Mouse (Mus musculus) liver, embryonic 11.5 days (tissue): ENCODE measurements at regions not wholly inside any gene's neighbourhood (a gene's known extent, or its start where the extent isn't known, plus 50 kb on each side); places are given as distances from the start of the nearest gene placed in this dataset.
"Not testable (repeated sequence)": the region's sequence is repeated elsewhere in the genome, so short reads cannot be mapped to it uniquely, and the experiment has no call there.

Experiments
- ATAC-seq: fragments of 200-750 bp; cut with Nextera tagmentation; replicated peaks from 2 replicates; pipeline ENCODE4 v1.8.0; 2017; ENCODE audit warnings: moderate number of reproducible peaks, mild to moderate bottlenecking, moderate TSS enrichment, moderate library complexity; ENCODE audit not compliant: low FRiP score
- DNase-seq: peaks from one replicate; pipeline ENCODE4 v3.0.0-alpha.2; 2017; ENCODE audit warnings: low spot score
- H3K27ac ChIP-seq: fragments of 300-500 bp; sonication (generic); 2 replicates; pipeline ENCODE4 v1.5.1; 2014; ENCODE audit warnings: mild to moderate bottlenecking, low read depth, low read length, control low read depth
- H3K27me3 ChIP-seq: fragments of 300-500 bp; sonication (generic); replicated peaks from 2 replicates; pipeline ENCODE4 v1.6.1; 2014; ENCODE audit warnings: low read length, mixed read lengths; ENCODE audit not compliant: control insufficient read depth, insufficient read depth
- H3K36me3 ChIP-seq: fragments of 300-500 bp; sonication (generic); 2 replicates; pipeline ENCODE4 v1.6.1; 2014; ENCODE audit warnings: mild to moderate bottlenecking, low read length, moderate library complexity, mixed read lengths; ENCODE audit not compliant: control insufficient read depth, insufficient read depth
- H3K4me1 ChIP-seq: fragments of 300-500 bp; sonication (generic); replicated peaks from 2 replicates; pipeline ENCODE4 v1.6.1; 2014; ENCODE audit warnings: low read length, mixed read lengths; ENCODE audit not compliant: control insufficient read depth, insufficient read depth
- H3K4me2 ChIP-seq: fragments of 300-500 bp; sonication (generic); 2 replicates; pipeline ENCODE4 v1.6.1; 2014; ENCODE audit warnings: mild to moderate bottlenecking, control low read depth, moderate library complexity
- H3K4me3 ChIP-seq: fragments of 300-500 bp; sonication (generic); 2 replicates; pipeline ENCODE4 v1.5.1; 2014; ENCODE audit warnings: low read depth, low read length, control low read depth
- H3K9ac ChIP-seq: fragments of 300-500 bp; sonication (generic); 2 replicates; pipeline ENCODE4 v1.6.1; 2014; ENCODE audit warnings: low read depth, low read length, control low read depth
- H3K9me3 ChIP-seq: fragments of 300-500 bp; sonication (generic); 2 replicates; pipeline ENCODE4 v1.6.1; 2016; ENCODE audit warnings: low read length, inconsistent platforms, mixed read lengths; ENCODE audit not compliant: control insufficient read depth
- WGBS: fragments of 180-500 bp; shearing (Covaris S2); extraction: QIAGEN DNeasy Blood & Tissue Kit; methylation state at CpG from one replicate; pipeline ENCODE4 v1.1.7; 2014; 5-methylcytosine and 5-hydroxymethylcytosine counted together

GRCm38 (mm10) chr4:8462414-8462813, 223.6 kb upstream of the Car8 start:
- not testable (repeated sequence) for H3K27me3 ChIP-seq, H3K36me3 ChIP-seq, H3K4me3 ChIP-seq, DNase-seq, ATAC-seq, H3K27ac ChIP-seq, H3K4me1 ChIP-seq, H3K4me2 ChIP-seq, H3K9ac ChIP-seq, H3K9me3 ChIP-seq
- 91% methylated on average over 6 of the region's 6 CpGs for WGBS

GRCm38 (mm10) chr4:8454346-8454745, 215.5 kb upstream of the Car8 start:
- no peak overlapping the region for H3K27ac ChIP-seq
- no peaks in the 10 kb centered on the region for H3K27me3 ChIP-seq
- 86% methylated on average over 2 of the region's 2 CpGs for WGBS
- H3K36me3 ChIP-seq: no peaks in the 10 kb centered on the region
- H3K9me3 ChIP-seq: no peaks in the 10 kb centered on the region
- H3K4me2 ChIP-seq: no peak overlapping the region
- DNase-seq (no peak), ATAC-seq (no peak)
- no peaks in the 10 kb centered on the region for H3K4me1 ChIP-seq
- no peak overlapping the region for H3K9ac ChIP-seq
- H3K4me3 ChIP-seq: no peak overlapping the region

DNA sequence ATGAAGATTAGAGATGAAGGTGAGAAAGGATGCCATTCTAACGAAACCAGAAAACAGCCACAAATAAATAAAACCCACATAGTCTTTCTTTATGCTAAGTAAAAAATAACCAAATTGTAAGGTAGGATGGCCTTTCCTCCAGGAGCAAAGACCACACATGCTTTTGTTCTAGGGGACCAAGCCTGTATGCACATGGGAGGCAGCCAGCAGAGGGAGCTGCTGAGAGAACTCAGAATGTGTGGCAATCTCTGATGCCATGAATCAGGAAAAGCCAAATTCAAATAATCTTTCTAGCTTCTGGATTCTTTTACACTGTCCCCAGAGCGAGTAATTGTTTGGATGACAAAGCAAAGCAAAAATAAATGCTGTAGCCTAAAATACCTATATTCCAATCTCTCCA, 193.6 kb upstream of the Car8 start:
- no peaks in the 10 kb centered on the region for H3K9me3 ChIP-seq
- H3K9ac ChIP-seq: no peak overlapping the region
- ATAC-seq: no peak
- H3K27me3 ChIP-seq: no peaks in the 10 kb centered on the region
- no peaks in the 10 kb centered on the region for H3K36me3 ChIP-seq
- no peak for DNase-seq
- H3K4me1 ChIP-seq: no peaks in the 10 kb centered on the region
- whole genome bisulfite sequencing: 45% methylated on average over 2 of the region's 2 CpGs
- H3K4me2 ChIP-seq: no peak overlapping the region
- no peak overlapping the region for H3K27ac ChIP-seq
- H3K4me3 ChIP-seq: no peak overlapping the region

DNA sequence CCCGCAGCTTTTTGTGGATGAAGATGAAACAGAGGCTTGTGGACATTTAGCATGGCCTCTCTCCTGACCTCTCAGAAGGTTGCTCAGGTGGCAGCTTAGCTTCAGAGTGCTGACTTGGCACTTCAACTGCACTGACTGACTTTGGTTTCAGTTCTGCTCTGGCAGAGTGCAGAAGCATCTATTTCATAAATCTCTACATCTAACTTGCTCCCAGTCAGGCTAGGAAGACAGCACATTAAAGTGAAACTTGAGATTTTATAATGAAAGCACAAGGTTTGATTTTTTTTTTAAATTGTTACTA, 192.1 kb upstream of the Car8 start:
- WGBS: 33% methylated on average over 1 of the region's 1 CpGs
- H3K4me1 ChIP-seq: no peaks in the 10 kb centered on the region
- H3K4me3 ChIP-seq: no peak overlapping the region
- DNase-seq (no peak), ATAC-seq (no peak)
- no peak overlapping the region for H3K27ac ChIP-seq
- H3K36me3 ChIP-seq: no peaks in the 10 kb centered on the region
- H3K4me2 ChIP-seq: no peak overlapping the region
- H3K27me3 ChIP-seq: no peaks in the 10 kb centered on the region
- no peak overlapping the region for H3K9ac ChIP-seq
- no peaks in the 10 kb centered on the region for H3K9me3 ChIP-seq

GRCm38 (mm10) chr4:8430269-8431031, 191.6 kb upstream of the Car8 start:
- Histone ChIP-seq H3K9me3 (no peaks in the 10 kb centered on the region), H3K9ac (no peak overlapping the region), H3K36me3 (no peaks in the 10 kb centered on the region), H3K4me1 (no peaks in the 10 kb centered on the region), H3K4me2 (no peak overlapping the region), H3K4me3 (no peak overlapping the region), H3K27me3 (no peaks in the 10 kb centered on the region), H3K27ac (no peak overlapping the region)
- ATAC-seq (no peak), DNase-seq (no peak)
- WGBS: 80% methylated on average over 4 of the region's 4 CpGs

- no peaks in the 10 kb centered on the region for H3K4me1 ChIP-seq
- no peak overlapping the region for H3K4me2 ChIP-seq
- H3K4me3 ChIP-seq: no peak overlapping the region
- H3K27me3 ChIP-seq: no peaks in the 10 kb centered on the region
- no peak for DNase-seq
- no peaks in the 10 kb centered on the region for H3K9me3 ChIP-seq
- H3K27ac ChIP-seq: no peak overlapping the region
- H3K36me3 ChIP-seq: no peaks in the 10 kb centered on the region
- 75% methylated on average over 5 of the region's 5 CpGs for WGBS
- H3K9ac ChIP-seq: no peak overlapping the region
- ATAC-seq: no peak
These were observed 190.9 kb upstream of the Car8 start for GRCm38 (mm10) chr4:8429771-8430170.

- WGBS: 85% methylated on average over 11 of the region's 11 CpGs
- ATAC-seq: no peak
These were observed 190.0 kb upstream of the Car8 start for GRCm38 (mm10) chr4:8428629-8429523.

GRCm38 (mm10) chr4:8427812-8428211, 189.0 kb upstream of the Car8 start:
- ATAC-seq (no peak), DNase-seq (no peak)
- Histone ChIP-seq H3K4me3 (no peak overlapping the region), H3K9me3 (no peaks in the 10 kb centered on the region), H3K27ac (no peak overlapping the region), H3K9ac (no peak overlapping the region), H3K36me3 (no peaks in the 10 kb centered on the region), H3K27me3 (no peaks in the 10 kb centered on the region), H3K4me2 (no peak overlapping the region), H3K4me1 (no peaks in the 10 kb centered on the region)
- 56% methylated on average over 4 of the region's 4 CpGs for WGBS

More at GRCm38 (mm10) chr4:8428629-8429523, 190.0 kb upstream of the Car8 start:
- Histone ChIP-seq H3K9me3 (no peaks in the 10 kb centered on the region), H3K27ac (no peak overlapping the region), H3K36me3 (no peaks in the 10 kb centered on the region), H3K4me1 (no peaks in the 10 kb centered on the region), H3K9ac (no peak overlapping the region), H3K27me3 (no peaks in the 10 kb centered on the region), H3K4me2 (no peak overlapping the region), H3K4me3 (no peak overlapping the region)
- DNase-seq: no peak
